Mouse (Mus musculus): ENCODE results near the gene Olfr1160.
"Not testable (repeated sequence)": the region's sequence is repeated elsewhere in the genome, so short reads cannot be mapped to it uniquely, and the experiment has no call there.

Olfr1160 gene

GRCm38 (mm10) chr2:88007515-88008318 is at the start of gene Olfr1160:
Olfr1160 (minus strand) TSS chr2:88008268.
- DNase-seq (ENCODE audit: low spot score in 2 of 2): no peak

DNA sequence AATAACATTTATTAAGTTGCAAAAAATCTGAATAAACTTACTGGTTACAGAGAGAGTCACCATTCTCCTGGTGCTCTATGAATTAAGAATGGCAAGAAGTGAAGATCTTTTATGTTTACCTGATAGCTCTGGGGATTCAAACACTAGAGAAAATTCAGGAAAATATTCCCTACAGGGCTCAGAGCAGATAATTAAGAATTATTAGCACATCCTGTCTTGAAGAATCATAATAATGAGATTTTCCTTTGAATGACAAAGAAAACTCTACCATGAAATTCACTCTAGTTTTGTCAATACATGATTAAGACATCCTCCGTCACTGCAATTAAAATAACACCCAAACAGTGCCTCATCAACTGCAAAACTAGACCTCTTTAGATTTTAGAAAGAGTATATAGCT is 43.0 kb upstream of the Olfr1160 start, which contains the start of gene Olfr1162:
TSS of gene Olfr1162 (minus strand) at position 101 of the 400 bp plus-strand sequence.
- DNase-seq (ENCODE audit: low spot score in 2 of 2): no peak

DNA sequence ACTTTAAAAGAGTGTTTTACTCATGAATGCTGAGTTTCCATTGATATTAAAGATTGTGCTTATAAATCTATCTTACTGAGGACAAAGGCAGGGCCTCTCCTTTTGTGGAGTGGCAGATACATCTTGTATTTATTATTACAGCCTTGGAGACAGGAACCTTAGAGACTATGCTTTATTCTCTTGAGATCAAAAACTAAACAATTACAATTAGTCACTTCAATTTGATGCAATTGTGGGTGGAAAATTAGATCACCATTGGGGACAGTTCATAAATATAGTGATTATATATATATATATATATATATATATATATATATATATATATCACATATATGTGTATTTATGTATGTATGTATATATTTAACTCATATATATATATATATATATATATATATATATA is 29.5 kb upstream of the Olfr1160 start, which contains the start of gene Olfr73:
TSS of gene Olfr73 (minus strand) at position 101 of the 400 bp plus-strand sequence.
- DNase-seq (ENCODE audit: low spot score in 2 of 2): no peak

- DNase-seq (ENCODE audit: low spot score in 2 of 2): not testable (repeated sequence)
Measured at GRCm38 (mm10) chr2:88022474-88022873, 14.4 kb upstream of the Olfr1160 start, which contains the start of gene Olfr1161. Olfr1161 (plus strand) TSS chr2:88022774.

DNA sequence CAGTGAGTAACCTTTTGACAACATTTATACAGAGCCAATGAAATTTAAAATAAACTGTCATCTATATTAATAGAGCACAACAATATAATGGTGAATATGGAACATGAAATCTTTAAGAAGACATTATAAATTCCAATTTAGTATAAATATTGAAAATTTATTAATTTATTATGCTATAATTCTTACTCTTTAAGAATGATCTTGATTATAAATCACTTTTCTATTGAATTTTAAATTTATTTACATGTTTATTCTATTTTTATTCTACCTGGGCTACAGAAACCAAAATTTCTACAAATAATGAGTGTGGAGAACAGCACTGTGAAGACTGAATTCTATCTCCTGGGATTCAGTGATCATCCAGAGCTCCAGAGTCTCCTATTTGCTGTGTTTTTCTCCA is 18.3 kb downstream of the Olfr1160 start, which contains the start of gene Olfr1158:
TSS of gene Olfr1158 (plus strand) at position 301 of the 400 bp plus-strand sequence.
- DNase-seq (ENCODE audit: low spot score in 2 of 2): no peak

DNA sequence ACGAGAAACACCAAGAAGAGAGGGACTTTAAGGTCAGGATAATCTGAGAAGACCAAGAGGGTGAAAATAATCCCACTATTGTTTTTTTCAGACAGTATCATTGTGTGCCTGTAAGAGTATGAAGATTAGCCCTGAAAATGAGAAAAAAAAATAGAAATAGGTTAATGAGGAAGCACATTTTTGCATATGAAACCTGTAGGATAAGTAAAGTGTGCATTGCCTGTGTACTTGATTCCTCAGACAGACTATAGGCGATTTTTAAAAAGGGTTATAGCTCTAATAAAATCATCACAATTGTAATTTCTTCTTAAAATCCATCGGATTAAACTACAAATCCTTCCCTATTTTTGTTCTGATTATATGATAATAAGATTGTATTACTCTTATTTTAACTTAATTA is 33.5 kb downstream of the Olfr1160 start, which contains the start of gene Olfr74:
TSS of gene Olfr74 (minus strand) at position 101 of the 400 bp plus-strand sequence.
- DNase-seq (ENCODE audit: low spot score in 2 of 2): no peak

DNA sequence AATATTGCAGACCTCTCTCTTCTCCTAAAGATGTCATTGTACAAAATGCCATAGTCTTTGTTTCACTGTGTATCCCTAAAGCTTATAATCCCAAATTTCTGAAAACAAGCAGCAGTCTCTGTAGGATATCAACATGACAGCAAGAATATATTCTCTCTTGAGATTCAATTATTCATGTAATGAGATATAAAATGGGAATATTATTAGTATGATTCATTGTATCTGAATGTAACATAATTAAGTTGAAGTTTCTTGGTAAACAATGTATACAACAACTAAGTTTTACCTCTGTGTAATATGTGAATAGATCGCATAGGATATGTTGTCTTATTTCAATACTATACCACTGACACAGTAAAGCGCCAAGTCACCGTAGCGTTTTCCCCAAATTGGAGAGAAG is 39.9 kb downstream of the Olfr1160 start, which contains the start of gene Olfr1157:
TSS of gene Olfr1157 (minus strand) at position 101 of the 400 bp plus-strand sequence.
- no peak for DNase-seq (ENCODE audit: low spot score in 2 of 2)

GRCm38 (mm10) chr2:87953000-87953399 is 55.1 kb downstream of the Olfr1160 start, which contains the start of gene Olfr1156:
Olfr1156 (minus strand) TSS chr2:87953100.
- DNase-seq (ENCODE audit: low spot score in 2 of 2): no peak
